Mouse (Mus musculus): ENCODE measurements around the gene Rab3a. TPM values are rescaled to one million over a fixed set of nuclear protein-coding genes. Genes with fewer than 3 reads are reported as not detected.

Gene Rab3a
- polyA plus RNA-seq, 1 experiment from 2014 or later = 319 TPM

Small RNAs within 50 kb of the gene (microRNA-seq; reads per million reads assigned to microRNA genes)
- gene Mir7240 = 0.66 reads per million

Other genes with a start within 250 kb of the Rab3a start
- gene Rex1bd, start 247.9 kb upstream of the Rab3a start, polyA plus RNA-seq (2015; fragmentation: Nextera tagmentation; extraction: Ambion mirVana) = 164 and 176 TPM in 2 replicates
- gene Uba52, start 243.9 kb upstream of the Rab3a start, polyA plus RNA-seq (2015; fragmentation: Nextera tagmentation; extraction: Ambion mirVana) = 724 and 839 TPM in 2 replicates
- gene Fkbp8, start 227.0 kb upstream of the Rab3a start, polyA plus RNA-seq (2015; fragmentation: Nextera tagmentation; extraction: Ambion mirVana) = 433 and 440 TPM in 2 replicates
- gene Kxd1, start 226.7 kb upstream of the Rab3a start, polyA plus RNA-seq (2015; fragmentation: Nextera tagmentation; extraction: Ambion mirVana) = 49.8 and 50.2 TPM in 2 replicates
- 17.4 and 19.2 TPM in 2 replicates for gene Ell, start 215.2 kb upstream of the Rab3a start, polyA plus RNA-seq (2015; fragmentation: Nextera tagmentation; extraction: Ambion mirVana)
- gene Isyna1, start 160.3 kb upstream of the Rab3a start, polyA plus RNA-seq (2015; fragmentation: Nextera tagmentation; extraction: Ambion mirVana) = 116 TPM in 2 replicates
- gene Ssbp4, start 145.8 kb upstream of the Rab3a start, polyA plus RNA-seq (2015; fragmentation: Nextera tagmentation; extraction: Ambion mirVana) = 114 TPM in 2 replicates
- gene Lrrc25, start 138.5 kb upstream of the Rab3a start, polyA plus RNA-seq (2015; fragmentation: Nextera tagmentation; extraction: Ambion mirVana) = 0.74 and 1.3 TPM in 2 replicates
- gene Gdf15, start 122.2 kb upstream of the Rab3a start, polyA plus RNA-seq (2015; fragmentation: Nextera tagmentation; extraction: Ambion mirVana) = not detected in 2 replicates
- gene Pgpep1, start 94.3 kb upstream of the Rab3a start, polyA plus RNA-seq (2015; fragmentation: Nextera tagmentation; extraction: Ambion mirVana) = 63.6 and 70.2 TPM in 2 replicates
- gene Lsm4, start 81.4 kb upstream of the Rab3a start, polyA plus RNA-seq (2015; fragmentation: Nextera tagmentation; extraction: Ambion mirVana) = 211 and 228 TPM in 2 replicates
- gene Jund, start 55.7 kb upstream of the Rab3a start, polyA plus RNA-seq (2015; fragmentation: Nextera tagmentation; extraction: Ambion mirVana) = 89.0 and 96.0 TPM in 2 replicates
- 0.13 and 0.14 TPM in 2 replicates for gene Iqcn, start 51.2 kb upstream of the Rab3a start, polyA plus RNA-seq (2015; fragmentation: Nextera tagmentation; extraction: Ambion mirVana)
- not detected in 2 replicates for gene Gm3336, start 36.1 kb upstream of the Rab3a start, polyA plus RNA-seq (2015; fragmentation: Nextera tagmentation; extraction: Ambion mirVana)
- 0.13 and 0.22 TPM in 2 replicates for gene Pde4c, start 31.0 kb upstream of the Rab3a start, polyA plus RNA-seq (2015; fragmentation: Nextera tagmentation; extraction: Ambion mirVana)
- 51.5 and 57.7 TPM in 2 replicates for gene Mpv17l2, start 6.3 kb downstream of the Rab3a start, polyA plus RNA-seq (2015; fragmentation: Nextera tagmentation; extraction: Ambion mirVana)
- gene Pik3r2, start 22.0 kb downstream of the Rab3a start, polyA plus RNA-seq (2015; fragmentation: Nextera tagmentation; extraction: Ambion mirVana) = 126 and 127 TPM in 2 replicates
- gene Mast3, start 50.4 kb downstream of the Rab3a start, polyA plus RNA-seq (2015; fragmentation: Nextera tagmentation; extraction: Ambion mirVana) = 24.6 and 25.0 TPM in 2 replicates
- 0.08 and 0.18 TPM in 2 replicates for gene Il12rb1, start 53.8 kb downstream of the Rab3a start, polyA plus RNA-seq (2015; fragmentation: Nextera tagmentation; extraction: Ambion mirVana)
- gene Arrdc2, start 85.0 kb downstream of the Rab3a start, polyA plus RNA-seq (2015; fragmentation: Nextera tagmentation; extraction: Ambion mirVana) = 9.0 and 9.6 TPM in 2 replicates
- 12.4 and 14.3 TPM in 2 replicates for gene Kcnn1, start 108.6 kb downstream of the Rab3a start, polyA plus RNA-seq (2015; fragmentation: Nextera tagmentation; extraction: Ambion mirVana)
- 160 and 166 TPM in 2 replicates for gene Ccdc124, start 119.3 kb downstream of the Rab3a start, polyA plus RNA-seq (2015; fragmentation: Nextera tagmentation; extraction: Ambion mirVana)
- 1.4 and 1.6 TPM in 2 replicates for gene Slc5a5, start 138.1 kb downstream of the Rab3a start, polyA plus RNA-seq (2015; fragmentation: Nextera tagmentation; extraction: Ambion mirVana)
- 2,771 and 2,787 TPM in 2 replicates for gene Rpl18a, start 142.7 kb downstream of the Rab3a start, polyA plus RNA-seq (2015; fragmentation: Nextera tagmentation; extraction: Ambion mirVana)
- gene Map1s, start 151.3 kb downstream of the Rab3a start, polyA plus RNA-seq (2015; fragmentation: Nextera tagmentation; extraction: Ambion mirVana) = 60.1 and 62.0 TPM in 2 replicates